Mouse (Mus musculus) CH12.LX (cell line): Measurements from ENCODE around the gene Stox2. TPM values are rescaled to one million over a fixed set of nuclear protein-coding genes. Genes with fewer than 3 reads are reported as not detected.
A peak's percentile ranks its signal among the peaks of the same experiment; 100 is the strongest.

ENCODE experiments used
- DNase-seq: peaks from one replicate; pipeline ENCODE4 v3.0.0-alpha.2; 2013; ENCODE audit errors: extremely low read depth
- H3K27ac ChIP-seq: 2 replicates; pipeline ENCODE4 v1.5.1; 2012; ENCODE audit warnings: low read depth, mild to moderate bottlenecking, control low read depth, moderate library complexity; ENCODE audit not compliant: insufficient read depth
- H3K27me3 ChIP-seq: replicated peaks from 2 replicates; pipeline ENCODE3; 2012; ENCODE audit warnings: inconsistent platforms
- H3K36me3 ChIP-seq, 2 experiments: replicated peaks in 1 of 2; 2 replicates each; pipeline versions ENCODE3 to v1.6.1; 2012; ENCODE audit warnings: inconsistent platforms in 1 of 2, low read length in 1 of 2, mild to moderate bottlenecking in 1 of 2, mixed read lengths in 1 of 2, moderate library complexity in 1 of 2; ENCODE audit not compliant: control insufficient read depth in 1 of 2, insufficient read depth in 1 of 2
- H3K4me1 ChIP-seq, 2 experiments: 2 replicates each; pipeline ENCODE4 v1.6.1; 2012; ENCODE audit warnings: inconsistent platforms in 1 of 2, moderate library complexity in 1 of 2; ENCODE audit not compliant: insufficient read depth in 2 of 2, control insufficient read depth in 1 of 2
- H3K4me2 ChIP-seq: 2 replicates; pipeline ENCODE4 v1.6.1; 2012; ENCODE audit warnings: low read depth, mild to moderate bottlenecking, control low read depth; ENCODE audit not compliant: poor library complexity, insufficient read depth, severe bottlenecking
- H3K4me3 ChIP-seq, 3 experiments: fragments of 150-350 bp in 1 of 3; sonication (generic) in 1 of 3; replicated peaks in 1 of 3; 2 replicates each; pipeline versions ENCODE3 to v1.5.1; 2011 to 2012; ENCODE audit warnings: low read depth in 2 of 3, low read length in 2 of 3, mild to moderate bottlenecking in 2 of 3, moderate library complexity in 2 of 3, control low read depth in 1 of 3, improper control_type of control experiment in 1 of 3, inconsistent platforms in 1 of 3, mixed read lengths in 1 of 3; ENCODE audit not compliant: poor library complexity in 1 of 3
- H3K79me2 ChIP-seq: replicated peaks from 2 replicates; pipeline ENCODE4 v1.6.1; 2012; ENCODE audit warnings: mild to moderate bottlenecking, moderate library complexity; ENCODE audit not compliant: control insufficient read depth, poor library complexity, insufficient read depth, severe bottlenecking; ENCODE audit errors: extremely low read depth
- H3K9ac ChIP-seq: 2 replicates; pipeline ENCODE4 v1.6.1; 2012; ENCODE audit warnings: low read depth, mild to moderate bottlenecking, control low read depth, moderate library complexity; ENCODE audit not compliant: insufficient read depth
- H3K9me3 ChIP-seq: replicated peaks from 2 replicates; pipeline ENCODE3; 2012; ENCODE audit warnings: low read length, inconsistent platforms, mixed read lengths
- CHD2 ChIP-seq: IDR thresholded peaks from 2 replicates; pipeline ENCODE4 v1.6.1; 2011; ENCODE audit warnings: low read length, improper control_type of control experiment
- E2F4 ChIP-seq: IDR thresholded peaks from 2 replicates; pipeline ENCODE4 v1.6.1; 2011; ENCODE audit warnings: low read depth, low read length, improper control_type of control experiment; ENCODE audit not compliant: insufficient replicate concordance
- ELF1 ChIP-seq: IDR thresholded peaks from 2 replicates; pipeline ENCODE4 v1.6.1; 2014; ENCODE audit warnings: low read depth, mild to moderate bottlenecking, inconsistent platforms, low read length, improper control_type of control experiment
- ETS1 ChIP-seq: conservative IDR thresholded peaks from 2 replicates; pipeline ENCODE4 v1.6.1; 2012; ENCODE audit warnings: low read depth, mild to moderate bottlenecking, inconsistent platforms, low read length, improper control_type of control experiment, moderate library complexity
- IRF4 ChIP-seq: IDR thresholded peaks from 2 replicates; pipeline ENCODE4 v1.6.1; 2014; ENCODE audit warnings: low read depth, mild to moderate bottlenecking, inconsistent platforms, low read length, improper control_type of control experiment
- MAX ChIP-seq: IDR thresholded peaks from 2 replicates; pipeline ENCODE4 v1.6.1; 2011; ENCODE audit warnings: low read length, improper control_type of control experiment
- MXI1 ChIP-seq: IDR thresholded peaks from 2 replicates; pipeline ENCODE4 v1.6.1; 2011; ENCODE audit warnings: mild to moderate bottlenecking, low read depth, low read length, improper control_type of control experiment
- MYC ChIP-seq: IDR thresholded peaks from 2 replicates; pipeline ENCODE4 v1.6.1; 2011; ENCODE audit warnings: low read depth, mild to moderate bottlenecking, improper control_type of control experiment, low read length
- NELFE ChIP-seq: IDR thresholded peaks from 2 replicates; pipeline ENCODE4 v1.6.1; 2011; ENCODE audit warnings: low read depth, low read length, improper control_type of control experiment
- POLR2A ChIP-seq: IDR thresholded peaks from 2 replicates; pipeline ENCODE4 v1.6.1; 2011; ENCODE audit warnings: low read depth, mild to moderate bottlenecking, improper control_type of control experiment, low read length
- SIN3A ChIP-seq: IDR thresholded peaks from 2 replicates; pipeline ENCODE4 v1.6.1; 2012; ENCODE audit warnings: low read length, improper control_type of control experiment, inconsistent platforms
- SMC3 ChIP-seq: IDR thresholded peaks from 2 replicates; pipeline ENCODE4 v1.6.1; 2011; ENCODE audit warnings: low read depth, low read length, improper control_type of control experiment
- TBP ChIP-seq: conservative IDR thresholded peaks from 2 replicates; pipeline ENCODE4 v1.6.1; 2011; ENCODE audit warnings: low read depth, low read length, improper control_type of control experiment
- TCF12 ChIP-seq: IDR thresholded peaks from 2 replicates; pipeline ENCODE4 v1.6.1; 2014; ENCODE audit warnings: low read depth, mild to moderate bottlenecking, inconsistent platforms, low read length, improper control_type of control experiment
- UBTF ChIP-seq: IDR thresholded peaks from 2 replicates; pipeline ENCODE4 v1.6.1; 2012; ENCODE audit warnings: low read depth, mild to moderate bottlenecking, inconsistent platforms, low read length, improper control_type of control experiment, moderate library complexity
- USF1 ChIP-seq: IDR thresholded peaks from 2 replicates; pipeline ENCODE4 v1.6.1; 2014; ENCODE audit warnings: low read depth, mild to moderate bottlenecking, inconsistent platforms, low read length, improper control_type of control experiment
- ZMIZ1 ChIP-seq: IDR thresholded peaks from 2 replicates; pipeline ENCODE4 v1.6.1; 2012; ENCODE audit warnings: low read depth, mild to moderate bottlenecking, inconsistent platforms, low read length, improper control_type of control experiment
- dilution Hi-C: fragments of 300-500 bp; cut with MboI; formaldehyde crosslinking; loops from 2 replicates; pipeline ENCODE4 v1.14.3; 2020; ENCODE audit warnings: low sequenced_read_pairs; ENCODE audit not compliant: extremely low pct_unique_long_range_greater_than_20kb, extremely low pct_ligation_motif_present
- in situ Hi-C: fragments of 300-500 bp; cut with MboI; formaldehyde crosslinking; loops from 3 replicates; pipeline ENCODE4 v1.14.3; 2019; ENCODE audit warnings: low sequenced_read_pairs, low pct_ligation_motif_present, low pct_unique_long_range_greater_than_20kb, mixed read lengths
- polyA plus RNA-seq: library from polyadenylated mRNA; unstranded; fragments of >175 nt; gene quantifications from 2 replicates; pipeline ENCODE4 v1.2.1, GENCODE M21; 2012; ENCODE audit warnings: low read depth; ENCODE audit not compliant: insufficient read length
- total RNA-seq, 2 experiments: library from RNA; depleted of rRNA; stranded (reverse); fragments of 300-350 nt in 1 of 2; fragments of >200 nt in 1 of 2; gene quantifications; 2 replicates each; pipeline ENCODE4 v1.2.3; 2012 to 2014

Stox2 gene
- total and polyA plus RNA-seq, 3 experiments, result 0.23 to 1.0 (median 0.42) TPM

DNA sequence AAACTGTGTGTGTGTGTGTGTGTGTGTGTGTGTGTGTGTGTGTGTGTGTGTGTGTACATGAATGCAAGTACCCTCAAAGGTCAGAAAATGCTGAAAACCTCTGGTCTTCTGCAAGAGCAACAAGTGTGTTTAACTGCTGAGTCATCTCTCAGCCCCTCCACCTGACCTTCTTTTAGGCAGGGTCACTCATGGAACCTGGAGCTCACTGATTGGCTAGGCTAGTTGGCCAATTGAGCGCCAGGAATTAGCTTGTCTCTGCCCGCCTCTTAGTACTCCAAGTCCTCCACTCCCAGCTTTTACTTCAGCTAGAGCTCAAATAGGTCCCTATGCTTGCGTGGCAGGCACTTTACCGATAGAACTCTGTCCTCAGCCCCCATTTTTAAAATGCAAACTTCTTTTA is 110.2 kb downstream of the Stox2 start:
- Histone ChIP-seq H3K27me3 (no peaks in the 10 kb centered on the region), H3K36me3 (no peaks in the 10 kb centered on the region)
- TF ChIP-seq USF1, result no peak
- TF ChIP-seq IRF4, result no peak
- no peak for TF ChIP-seq UBTF
- no peak for TF ChIP-seq MAX
- TF ChIP-seq NELFE, result no peak
- no peak for TF ChIP-seq ETS1
- no peak for TF ChIP-seq ELF1
- no peak for TF ChIP-seq MYC
- TF ChIP-seq MXI1, result no peak
- TF ChIP-seq TCF12, result no peak
- TF ChIP-seq SMC3, result no peak
- no peak for TF ChIP-seq SIN3A
- TF ChIP-seq CHD2, result no peak
- TF ChIP-seq, all 38 proteins: peak for 0
- in situ Hi-C loops, result no loop called here
- peaks cover 0 to 23% of the 10 kb centered on the region in 2 experiments; a peak in 2 of 4 replicates for H3K4me1 ChIP-seq
- H3K4me2 ChIP-seq, result no peak overlapping the region
- H3K27ac ChIP-seq, result no peak overlapping the region
- no peaks in the 10 kb centered on the region for H3K9me3 ChIP-seq
- no peak overlapping the region for H3K4me3 ChIP-seq
- H3K79me2 ChIP-seq, result no peaks in the 10 kb centered on the region
- no peak for DNase-seq
- H3K9ac ChIP-seq, result no peak overlapping the region
- dilution Hi-C loops, result no loop called here

DNA sequence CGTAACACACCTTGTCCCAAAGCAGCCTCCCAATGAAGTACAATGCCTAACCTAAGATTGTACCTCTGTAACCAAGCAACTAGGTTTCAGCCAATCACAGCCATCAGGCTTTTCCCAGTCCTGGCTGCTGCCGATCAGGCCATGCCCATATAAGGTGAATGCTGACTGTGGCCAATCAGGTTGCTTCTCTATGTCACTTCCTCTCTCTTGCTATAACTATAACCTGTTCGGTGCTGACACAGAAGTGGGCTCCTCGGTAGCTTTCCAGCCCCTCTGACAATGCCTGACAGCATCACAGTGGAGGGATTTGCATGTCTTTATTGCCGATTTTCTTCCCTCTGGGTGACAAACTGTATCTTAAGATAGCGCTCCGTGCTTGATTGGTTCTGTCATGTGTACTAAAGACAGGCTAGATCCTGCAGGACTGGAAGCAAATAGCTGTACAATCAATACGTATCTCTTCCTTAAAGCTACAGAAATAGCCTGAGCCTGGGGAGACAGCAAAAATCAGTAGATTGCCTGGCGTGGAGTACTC is 111.9 kb downstream of the Stox2 start:
- H3K4me1 ChIP-seq, result peaks cover 0 to 20% of the 10 kb centered on the region in 2 experiments; a peak in 2 of 4 replicates
- in situ Hi-C loops, result no loop called here
- H3K9ac ChIP-seq, result no peak overlapping the region
- dilution Hi-C loops, result no loop called here
- TF ChIP-seq TBP, result peak; percentile 63
- TF ChIP-seq POLR2A, result peak; percentile 58
- TF ChIP-seq NELFE, result 0 out of 2 replicates have a peak, but pooled peaks have one; percentile 23
- no peak for TF ChIP-seq E2F4
- TF ChIP-seq ZMIZ1, result peak; percentile 56; the same call in 1 of the 2 replicates
- H3K79me2 ChIP-seq, result no peaks in the 10 kb centered on the region
- peak overlapping the region in 2 of 3 experiments; percentile 40 to 60 for H3K4me3 ChIP-seq
- H3K27ac ChIP-seq, result no peak overlapping the region
- H3K36me3 ChIP-seq, result no peaks in the 10 kb centered on the region
- no peak overlapping the region for H3K4me2 ChIP-seq
- no peaks in the 10 kb centered on the region for H3K27me3 ChIP-seq
- no peaks in the 10 kb centered on the region for H3K9me3 ChIP-seq
- peak; percentile 91 for DNase-seq
